Mouse (Mus musculus) cerebellum, postnatal 10 days (tissue): ENCODE data around the gene Tmem204.

Experiments used
- DNase-seq, 2 experiments: peaks; one replicate each; pipeline ENCODE4 v3.0.0; 2021; ENCODE audit warnings: mixed read lengths in 2 of 2

Tmem204 gene

DNA sequence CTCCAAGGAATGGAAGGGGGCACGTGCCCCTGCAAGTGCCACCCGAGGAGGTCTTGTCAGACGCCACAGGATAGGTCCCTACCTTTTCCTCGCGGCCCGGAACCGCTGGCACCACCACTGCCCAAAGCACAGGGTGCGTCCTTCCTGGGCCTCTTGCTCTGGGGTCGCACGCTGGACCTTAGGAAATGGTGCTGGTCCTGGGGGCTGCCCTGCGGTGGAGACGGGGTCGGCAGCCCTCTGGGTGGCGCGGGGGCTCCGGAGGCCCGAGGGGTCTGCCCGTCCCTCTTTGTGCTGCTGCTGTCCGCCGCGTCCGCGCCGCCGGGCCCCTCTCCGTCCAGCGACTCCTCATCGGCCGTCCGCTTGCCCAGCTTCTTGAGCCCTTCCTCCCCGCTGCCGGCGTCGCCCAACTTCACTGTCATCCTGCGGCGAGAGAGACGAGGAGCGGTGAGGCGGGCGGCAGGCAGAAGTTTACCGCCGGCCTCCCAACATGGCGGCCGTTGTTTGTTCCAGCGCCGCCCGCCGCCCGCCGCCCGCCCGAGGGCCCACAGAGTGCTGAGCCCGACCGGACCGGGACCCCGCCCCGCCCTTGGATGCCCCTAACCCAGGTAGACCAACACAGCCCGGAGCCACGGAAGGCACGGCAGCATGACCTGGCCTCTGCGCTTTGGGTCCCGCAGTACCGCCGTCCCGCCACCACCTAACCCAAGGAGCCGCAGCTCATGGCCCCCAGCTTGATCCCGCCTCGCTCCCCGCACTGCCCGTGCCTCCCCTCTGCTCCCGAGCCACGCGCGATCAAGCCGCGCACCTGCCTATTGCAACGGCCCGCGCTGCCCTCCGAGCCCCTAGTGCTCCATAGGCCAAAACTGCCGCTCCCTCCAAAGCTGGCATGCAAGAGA lies 69.5 kb downstream of the Tmem204 start:
- DNase-seq: peak; percentile 28 to 30
